Mouse (Mus musculus) retina, adult 2 months (tissue): ENCODE measurements at regions not wholly inside any gene's neighbourhood (a gene's known extent, or its start where the extent isn't known, plus 50 kb on each side); places are given as distances from the start of the nearest gene placed in this dataset.

Source experiments
- DNase-seq: peaks from one replicate; pipeline ENCODE4 v3.0.0-alpha.2; 2012; ENCODE audit warnings: low read depth, low spot score

DNA sequence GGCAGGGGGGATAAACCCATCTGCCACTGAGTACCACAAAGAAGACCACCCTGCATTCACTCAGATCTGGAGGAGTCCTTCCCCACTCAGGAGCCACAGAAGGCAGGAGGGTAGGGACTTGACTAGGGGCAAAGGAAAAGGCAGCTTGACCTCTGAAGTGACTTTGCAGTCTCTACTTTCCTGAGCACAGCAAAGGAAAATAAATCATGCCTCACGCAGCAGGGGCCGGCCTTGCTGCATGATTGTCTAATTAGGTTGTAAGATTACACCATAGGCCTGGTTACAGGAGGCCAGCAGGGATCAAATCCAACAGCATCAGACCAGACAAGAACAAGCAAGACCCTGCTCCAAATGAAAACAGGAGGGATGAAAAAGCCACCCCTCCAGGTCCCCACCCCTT lies 180.0 kb downstream of the Gm12728 start:
- no peak for DNase-seq

- no peak for DNase-seq
Observed at GRCm38 (mm10) chr4:105970056-105970455, 180.4 kb downstream of the Gm12728 start.

GRCm38 (mm10) chr4:105972736-105973135 lies 183.1 kb downstream of the Gm12728 start:
- no peak for DNase-seq

DNA sequence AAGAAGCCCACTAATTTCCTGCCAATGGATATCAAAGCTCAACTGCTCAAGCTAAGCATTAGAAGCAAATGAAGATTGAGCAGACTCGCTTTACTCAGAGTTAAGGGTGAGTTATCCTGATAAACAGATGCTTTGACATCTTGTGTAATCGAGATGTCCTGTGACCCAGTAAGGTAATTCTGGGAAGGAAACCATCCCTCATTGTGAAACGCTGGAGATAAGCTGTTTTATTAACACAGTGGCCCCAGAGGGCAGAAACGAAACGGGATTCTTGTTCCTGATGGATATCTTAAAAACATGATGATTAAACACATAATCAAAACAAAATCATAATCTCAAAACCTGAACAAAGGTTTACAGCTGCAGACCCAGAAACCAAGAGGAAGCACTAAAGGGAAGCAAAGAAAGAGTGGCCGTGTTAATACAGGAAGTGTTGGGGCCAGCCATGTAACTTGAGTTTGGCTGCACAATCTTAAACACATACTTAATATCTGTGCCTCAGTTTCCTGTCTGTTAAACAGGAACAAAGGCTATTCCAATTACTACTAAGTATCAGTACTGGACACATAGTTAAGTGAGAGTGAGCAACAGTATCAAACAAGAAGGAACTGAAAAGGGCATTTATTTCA lies 184.2 kb downstream of the Gm12728 start:
- no peak for DNase-seq

DNA sequence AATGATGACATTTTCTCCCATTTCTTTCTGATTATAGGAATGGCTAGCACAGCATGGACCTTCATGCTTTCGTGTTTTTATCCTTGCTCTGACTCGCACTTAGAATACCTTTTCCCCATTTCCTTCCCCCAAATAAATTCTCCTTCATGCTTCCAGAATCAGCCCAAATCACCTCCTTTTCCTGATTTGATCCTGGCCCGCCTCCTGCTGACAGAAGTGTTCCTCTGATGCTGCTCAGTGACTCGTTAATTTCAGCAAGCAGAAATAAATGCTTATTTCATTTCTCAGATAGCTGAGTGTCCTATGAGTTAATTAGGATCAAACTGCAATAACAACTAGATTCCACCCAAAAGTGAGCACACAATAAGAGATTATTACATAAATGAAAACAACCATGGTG lies 185.3 kb downstream of the Gm12728 start:
- no peak for DNase-seq

GRCm38 (mm10) chr4:105979048-105979447 lies 189.4 kb downstream of the Gm12728 start:
- no peak for DNase-seq

GRCm38 (mm10) chr4:105983018-105983417 lies 193.3 kb downstream of the Gm12728 start:
- DNase-seq = no peak

DNA sequence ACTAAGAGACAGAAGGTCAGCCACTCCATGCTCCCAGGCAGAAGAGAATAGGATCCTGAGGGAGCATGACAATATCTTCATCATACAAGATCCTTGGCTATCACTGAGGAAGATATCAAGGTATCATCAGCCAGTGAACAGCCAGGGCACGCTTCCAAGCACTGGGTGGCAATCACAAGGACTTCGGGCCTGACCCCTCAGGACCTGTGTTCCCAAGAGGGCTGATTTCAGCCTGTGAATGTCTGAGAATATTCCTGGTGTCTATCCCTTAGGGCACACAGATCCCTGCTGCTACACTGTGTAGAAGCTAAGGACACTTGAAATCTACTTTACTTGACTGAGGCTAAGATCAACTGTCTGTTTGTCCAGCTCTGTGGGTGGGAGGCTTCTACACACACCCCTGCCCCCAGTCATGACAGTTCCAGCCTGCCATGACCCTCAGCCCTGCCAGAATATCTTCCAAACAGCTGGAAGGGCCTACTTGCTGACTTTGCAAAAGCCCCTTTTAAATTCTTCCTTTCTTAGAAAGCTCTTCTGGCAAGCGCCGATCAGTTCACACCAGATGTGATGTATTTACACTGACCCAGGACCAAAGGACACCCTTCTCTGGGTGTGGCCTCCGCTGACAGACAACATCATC lies 198.4 kb downstream of the Gm12728 start:
- no peak for DNase-seq

DNA sequence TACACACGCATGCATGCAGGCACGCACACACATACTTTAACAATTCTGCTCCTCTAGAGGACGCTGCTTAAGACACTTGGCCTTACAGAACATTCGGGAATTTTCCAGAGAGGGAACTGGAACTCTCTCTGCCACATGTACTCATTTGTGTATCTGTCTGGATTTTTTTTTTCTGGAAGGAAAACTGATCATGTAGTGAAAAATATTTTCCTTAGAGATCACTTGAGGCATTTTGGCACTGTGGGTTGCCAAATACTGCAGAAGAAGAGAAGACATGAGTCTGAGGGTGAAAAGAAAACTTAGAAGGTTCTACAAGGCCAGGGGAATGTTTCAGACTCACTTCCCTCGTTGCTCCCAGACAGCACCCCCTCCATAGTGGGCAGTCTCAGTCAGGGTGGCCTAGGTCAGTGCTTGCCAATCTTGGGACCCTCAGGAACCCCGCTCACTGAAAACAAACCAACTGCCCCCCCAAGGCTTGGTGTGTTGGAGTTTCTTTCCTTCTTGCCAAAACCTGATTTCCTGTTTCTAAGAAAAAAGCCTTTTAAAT lies 203.0 kb downstream of the Gm12728 start:
- DNase-seq = no peak

DNA sequence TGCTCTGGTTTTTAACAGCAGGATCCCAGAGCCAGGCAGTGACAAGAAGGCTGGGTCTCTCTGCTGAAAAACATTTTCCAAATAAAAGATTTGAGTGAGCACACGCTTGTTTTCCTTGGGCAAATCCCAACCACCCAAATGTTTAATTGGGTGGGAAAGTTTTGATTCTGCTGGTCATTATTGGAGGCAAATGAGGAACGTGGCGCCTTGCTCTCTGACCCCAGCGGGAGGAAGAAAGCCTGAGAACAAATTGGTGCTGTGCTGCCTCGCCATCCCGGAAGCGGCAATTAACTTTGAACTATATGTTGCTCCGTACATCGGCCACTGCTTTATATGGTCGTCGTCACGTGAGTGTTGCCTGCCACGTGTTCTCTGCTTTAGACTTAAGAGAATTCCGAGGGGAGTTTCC lies 204.7 kb downstream of the Gm12728 start:
- no peak for DNase-seq

GRCm38 (mm10) chr4:105996060-105996459 lies 206.4 kb downstream of the Gm12728 start:
- DNase-seq = no peak

DNA sequence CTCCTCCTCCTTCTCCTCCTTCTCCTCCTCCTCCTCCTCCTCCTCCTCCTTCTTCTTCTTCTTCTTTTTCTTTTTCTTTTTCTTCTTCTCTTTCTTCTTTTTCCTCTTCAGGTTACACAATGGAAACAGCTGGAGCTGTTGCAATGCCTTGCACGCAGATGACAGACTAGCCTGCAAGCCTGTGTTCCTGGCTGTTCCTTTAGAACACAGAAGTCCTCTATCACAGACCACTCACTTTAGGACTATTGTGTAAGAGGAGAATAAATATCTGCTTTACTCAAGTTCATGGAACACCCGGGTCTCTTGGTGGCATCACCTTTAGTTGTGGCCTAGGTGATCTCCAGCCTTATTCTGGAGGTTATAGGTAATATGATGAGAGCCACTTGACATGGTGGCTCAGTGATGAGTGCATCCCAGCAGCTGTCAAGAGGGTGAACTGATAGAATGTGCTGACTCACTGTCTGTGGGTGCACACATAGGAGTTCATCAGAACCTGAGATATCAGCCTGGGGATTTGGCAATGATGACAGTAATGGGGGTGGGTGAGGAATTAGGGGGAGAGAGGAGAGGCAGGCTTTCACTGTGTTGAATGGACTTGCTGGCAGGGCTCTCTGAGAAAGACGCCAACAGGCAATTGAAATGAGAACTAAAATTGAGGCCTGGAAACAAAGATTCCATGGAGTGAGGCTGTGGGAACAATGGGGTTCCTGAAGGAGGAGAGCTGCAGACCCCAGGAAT lies 207.4 kb downstream of the Gm12728 start:
- DNase-seq = no peak

DNA sequence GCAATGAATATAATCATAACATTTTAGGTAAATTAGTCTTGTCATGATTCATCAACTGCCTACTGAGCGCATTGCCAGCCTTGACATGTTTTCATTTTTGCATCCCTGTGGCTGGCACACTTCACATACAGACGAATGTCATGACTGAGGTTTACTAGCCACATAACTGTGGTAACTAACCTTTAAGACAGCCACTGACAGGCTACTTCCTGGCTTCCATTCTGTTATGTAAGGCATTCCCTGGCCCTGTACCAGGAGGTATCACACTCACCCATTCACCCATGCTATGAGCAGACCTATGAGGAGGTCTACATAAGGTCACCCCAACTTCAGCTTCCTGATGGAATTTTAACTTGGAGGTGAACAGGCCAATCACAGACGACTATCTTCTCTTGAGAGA lies 212.8 kb downstream of the Gm12728 start:
- DNase-seq = no peak

DNA sequence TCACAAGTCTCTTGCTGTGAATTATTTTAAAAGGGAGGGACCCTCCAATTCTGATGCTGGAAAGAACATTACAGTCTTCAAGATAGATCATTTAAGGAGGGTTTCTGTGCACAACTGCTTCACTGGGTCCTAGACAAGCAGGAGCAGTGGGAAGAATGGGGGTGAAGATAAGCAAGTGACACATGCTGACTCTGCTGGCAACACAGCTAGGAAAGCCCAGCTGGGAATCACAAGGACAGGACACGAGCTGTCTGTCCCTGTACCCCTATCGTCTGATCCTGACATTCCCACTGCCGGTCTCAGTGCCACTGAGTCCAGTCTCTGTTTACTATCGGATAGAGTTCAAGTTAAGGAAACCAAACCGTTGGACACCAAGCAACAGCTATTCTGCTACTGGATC lies 216.3 kb downstream of the Gm12728 start:
- no peak for DNase-seq

GRCm38 (mm10) chr4:106007334-106008190 lies 217.9 kb downstream of the Gm12728 start:
- no peak for DNase-seq

GRCm38 (mm10) chr4:106017065-106017646 lies 227.5 kb downstream of the Gm12728 start:
- no peak for DNase-seq

GRCm38 (mm10) chr4:106018936-106019335 lies 229.3 kb downstream of the Gm12728 start:
- no peak for DNase-seq

DNA sequence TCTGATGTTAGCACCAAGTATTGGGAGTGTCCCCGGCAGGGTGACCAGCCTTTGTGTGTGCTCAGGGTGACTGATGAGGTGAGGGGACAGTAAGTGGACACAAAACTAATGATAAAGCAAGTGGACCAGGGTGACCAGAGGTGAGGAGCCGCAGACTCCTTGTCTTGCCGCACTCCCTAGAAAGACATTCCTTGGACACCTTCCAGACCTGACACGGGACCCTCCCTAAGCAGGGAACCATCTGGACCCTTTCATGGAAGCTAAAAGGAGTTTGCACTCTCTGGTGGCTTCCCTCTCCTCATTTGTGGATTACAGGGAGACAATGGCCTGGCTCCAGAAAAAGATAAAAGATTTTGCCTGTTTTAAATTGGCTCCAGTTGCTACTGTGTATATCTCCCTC lies 230.7 kb downstream of the Gm12728 start:
- DNase-seq = no peak

DNA sequence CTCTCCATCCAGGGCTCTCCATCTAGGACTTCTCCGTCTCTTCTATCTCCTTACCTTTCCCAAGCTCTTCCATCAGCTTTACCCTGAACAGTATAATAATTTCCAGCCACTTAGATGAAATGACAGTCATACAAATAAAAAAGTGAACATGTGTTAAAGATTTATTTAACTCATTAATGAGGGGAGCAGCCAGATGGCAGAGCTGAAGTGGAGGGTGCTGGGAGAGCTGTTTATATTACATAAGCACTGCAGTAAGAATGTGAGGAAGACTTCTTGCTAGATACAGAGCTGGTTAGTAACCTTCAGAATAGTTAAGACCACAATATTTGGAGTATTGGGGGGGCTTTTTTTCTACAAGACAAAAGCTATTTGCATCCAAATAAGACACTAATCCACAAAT lies 234.9 kb downstream of the Gm12728 start:
- DNase-seq = no peak

DNA sequence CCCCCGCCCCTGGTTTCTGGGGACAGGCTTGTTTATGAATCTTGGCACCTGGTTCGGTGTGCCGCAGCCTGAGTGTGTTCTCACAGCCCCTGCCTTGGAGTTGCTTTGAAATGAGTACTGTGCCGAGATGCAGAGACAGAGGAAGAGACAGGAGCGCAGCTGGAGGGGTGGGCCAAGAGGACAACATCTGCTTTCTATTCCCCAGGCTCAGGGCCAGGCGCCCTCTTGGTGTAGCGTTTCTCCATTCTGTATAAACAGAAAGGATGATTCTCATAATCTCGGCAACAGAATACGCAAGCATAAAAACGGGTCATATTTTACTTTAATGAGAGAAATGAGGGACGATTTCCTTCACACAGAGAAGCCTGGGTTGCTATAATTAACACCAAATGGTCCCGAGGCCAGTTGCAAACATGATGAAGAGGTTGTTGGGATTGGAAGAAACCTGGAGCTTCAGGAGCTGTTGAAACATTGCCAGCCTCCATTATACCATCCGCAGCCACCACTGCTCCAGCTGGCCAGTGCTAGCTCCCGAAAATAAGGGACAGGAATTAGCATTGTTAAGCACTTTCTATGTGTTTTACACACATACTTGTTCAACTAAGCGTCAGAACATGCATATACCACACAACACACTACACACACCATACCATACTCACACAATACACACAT lies 236.4 kb downstream of the Gm12728 start:
- DNase-seq = no peak

- no peak for DNase-seq
Observed at GRCm38 (mm10) chr4:106040376-106040775, 250.7 kb downstream of the Gm12728 start.
